Comparison of ENCODE assay signal across 19 mouse cellular contexts in genomic region chr10:130527926-130528325, GRCm38 (mm10). TPM values are rescaled to one million over a fixed set of nuclear protein-coding genes. Genes with fewer than 3 reads are reported as not detected.
"Had no signal": no experiment of that assay in that cellular context is flagged by ENCODE, and none has a peak within 500 bp of the region (broad histone marks: within the 10 kb centered on the region; RNA-seq: fewer than 3 reads in every experiment).

No protein-coding gene starts in this region.

- ATAC-seq: midbrain, embryonic 16.5 days had no signal

- H3K9me3 ChIP-seq: limb, embryonic 15.5 days; midbrain, embryonic 12.5 days; neural tube, embryonic 13.5 days; stomach, embryonic 15.5 days had no signal

- H3K27ac ChIP-seq: layer of hippocampus, adult 2 months; limb, embryonic 15.5 days; liver, embryonic 14.5 days; midbrain, embryonic 12.5 days; neural tube, embryonic 13.5 days; stomach, embryonic 15.5 days had no signal

- H3K27me3 ChIP-seq: limb, embryonic 15.5 days; midbrain, embryonic 12.5 days; neural tube, embryonic 13.5 days; stomach, embryonic 15.5 days had no signal

- DNase-seq: kidney, adult 18-20 months; kidney, postnatal 10 days; kidney, postnatal 4 days; left cerebral cortex, postnatal 4 days; lung, adult 18-20 months; right cerebral cortex, postnatal 14 days; thymus, postnatal 4 days had no signal

- H3K4me1 ChIP-seq: limb, embryonic 15.5 days; midbrain, embryonic 12.5 days; neural tube, embryonic 13.5 days; stomach, embryonic 15.5 days had no signal

- H3K4me2 ChIP-seq: limb, embryonic 15.5 days; midbrain, embryonic 12.5 days; neural tube, embryonic 13.5 days; stomach, embryonic 15.5 days had no signal

- H3K36me3 ChIP-seq: limb, embryonic 15.5 days; midbrain, embryonic 12.5 days; neural tube, embryonic 13.5 days; stomach, embryonic 15.5 days had no signal

- H3K9ac ChIP-seq: limb, embryonic 15.5 days; liver, embryonic 14.5 days; midbrain, embryonic 12.5 days; neural tube, embryonic 13.5 days; stomach, embryonic 15.5 days had no signal

- H3K4me3 ChIP-seq: layer of hippocampus, adult 2 months; limb, embryonic 15.5 days; midbrain, embryonic 12.5 days; neural tube, embryonic 13.5 days; stomach, embryonic 15.5 days had no signal

RNA-seq across cellular contexts. Expression of gene Vmn2r87, which starts 30.7 kb away (rescaled TPM):
- polyA plus RNA-seq: kidney, embryonic 14.5 days; limb, embryonic 15.5 days; liver, embryonic 14.5 days; lung, embryonic 16.5 days; neural tube, embryonic 13.5 days; spleen, adult 2 months; stomach, embryonic 15.5 days; testis, adult 2 months; thymus, postnatal 0 days had no signal
